ENCODE assay signal across 27 mouse cellular contexts in the genomic region with DNA sequence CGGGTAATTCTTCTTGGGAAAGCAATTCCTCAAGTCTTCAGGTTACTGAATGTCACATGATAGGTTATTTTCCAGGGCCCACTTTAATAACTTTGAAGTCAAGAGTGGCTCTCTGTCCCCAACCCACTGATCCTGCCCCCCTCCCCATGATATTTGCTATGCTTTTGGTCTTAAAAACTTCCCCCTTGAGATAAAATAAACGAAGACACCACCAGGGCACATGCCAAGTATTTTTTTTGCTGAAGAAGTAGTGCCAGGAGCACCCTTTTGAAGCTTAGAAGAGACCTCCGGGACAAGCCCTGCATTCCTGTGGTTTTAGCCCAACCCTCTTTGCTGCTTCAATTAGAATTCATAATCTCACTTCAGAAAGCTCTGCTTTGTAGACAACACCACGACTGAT.
DNase-seq lines count a peak whose midpoint lies in the region; ATAC-seq lines count a peak whose summit lies in the region.
"Had no signal": no experiment of that assay in that cellular context is flagged by ENCODE, and none has a peak within 500 bp of the region (broad histone marks: within the 10 kb centered on the region; RNA-seq: fewer than 3 reads in every experiment).

No protein-coding gene starts in this region.

- no peak overlapping the region for H3K4me3 ChIP-seq in kidney, embryonic 15.5 days (replicated peaks)
- no peak overlapping the region for H3K4me3 ChIP-seq in lung, embryonic 15.5 days
- H3K4me3 ChIP-seq: embryonic facial prominence, embryonic 13.5 days; forebrain, embryonic 13.5 days; heart, embryonic 10.5 days; heart, embryonic 15.5 days; intestine, embryonic 15.5 days; limb, embryonic 12.5 days; liver, embryonic 15.5 days; midbrain, embryonic 15.5 days had no signal

- WGBS in kidney, embryonic 15.5 days: 58% methylated on average over 4 of the region's 4 CpGs
- WGBS in lung, embryonic 15.5 days: 26% methylated on average over 4 of the region's 4 CpGs

- no peaks in the 10 kb centered on the region for H3K4me1 ChIP-seq in kidney, embryonic 15.5 days
- H3K4me1 ChIP-seq in lung, embryonic 15.5 days: peaks cover 8% of the 10 kb centered on the region; the same call in 1 of the 2 replicates
- H3K4me1 ChIP-seq: forebrain, embryonic 13.5 days; heart, embryonic 10.5 days; heart, embryonic 15.5 days; intestine, embryonic 15.5 days; limb, embryonic 12.5 days; liver, embryonic 15.5 days; midbrain, embryonic 15.5 days had no signal

- no peaks in the 10 kb centered on the region for H3K36me3 ChIP-seq in kidney, embryonic 15.5 days
- H3K36me3 ChIP-seq in lung, embryonic 15.5 days: no peaks in the 10 kb centered on the region
- H3K36me3 ChIP-seq: embryonic facial prominence, embryonic 13.5 days; heart, embryonic 10.5 days; heart, embryonic 15.5 days; intestine, embryonic 15.5 days; limb, embryonic 12.5 days; liver, embryonic 15.5 days; midbrain, embryonic 15.5 days had no signal

- no peak for ATAC-seq in kidney, embryonic 15.5 days (replicated peaks; ENCODE audit: low FRiP score)
- peak; percentile 73 for ATAC-seq in lung, embryonic 15.5 days (ENCODE audit: borderline replicate concordance, extremely low read depth, low FRiP score, low TSS enrichment)
- ATAC-seq: forebrain, embryonic 13.5 days; hindbrain, postnatal 0 days; intestine, embryonic 15.5 days; midbrain, embryonic 15.5 days had no signal

- H3K27ac ChIP-seq in kidney, embryonic 15.5 days: no peak overlapping the region
- H3K27ac ChIP-seq in lung, embryonic 15.5 days: peak overlapping the region; percentile 56
- H3K27ac ChIP-seq: forebrain, embryonic 13.5 days; heart, embryonic 10.5 days; heart, embryonic 15.5 days; hindbrain, postnatal 0 days; intestine, embryonic 15.5 days; kidney, postnatal 0 days; limb, embryonic 12.5 days; liver, embryonic 15.5 days; midbrain, embryonic 15.5 days had no signal

- H3K4me2 ChIP-seq in kidney, embryonic 15.5 days: no peak overlapping the region
- H3K4me2 ChIP-seq in lung, embryonic 15.5 days: no peak overlapping the region
- H3K4me2 ChIP-seq: embryonic facial prominence, embryonic 13.5 days; forebrain, embryonic 13.5 days; heart, embryonic 15.5 days; intestine, embryonic 15.5 days; limb, embryonic 12.5 days; liver, embryonic 15.5 days; midbrain, embryonic 15.5 days had no signal

- H3K9me3 ChIP-seq in kidney, embryonic 15.5 days (replicated peaks): no peaks in the 10 kb centered on the region
- H3K9me3 ChIP-seq in lung, embryonic 15.5 days: no peaks in the 10 kb centered on the region
- H3K9me3 ChIP-seq: embryonic facial prominence, embryonic 13.5 days; forebrain, embryonic 13.5 days; heart, embryonic 10.5 days; heart, embryonic 15.5 days; intestine, embryonic 15.5 days; limb, embryonic 12.5 days; liver, embryonic 15.5 days; midbrain, embryonic 15.5 days had no signal

- no peak overlapping the region for H3K9ac ChIP-seq in kidney, embryonic 15.5 days
- no peak overlapping the region for H3K9ac ChIP-seq in lung, embryonic 15.5 days
- H3K9ac ChIP-seq: embryonic facial prominence, embryonic 13.5 days; forebrain, embryonic 13.5 days; heart, embryonic 15.5 days; intestine, embryonic 15.5 days; limb, embryonic 12.5 days; liver, embryonic 15.5 days; midbrain, embryonic 15.5 days had no signal

- H3K27me3 ChIP-seq in kidney, embryonic 15.5 days: no peaks in the 10 kb centered on the region
- no peaks in the 10 kb centered on the region for H3K27me3 ChIP-seq in lung, embryonic 15.5 days
- H3K27me3 ChIP-seq: embryonic facial prominence, embryonic 13.5 days; forebrain, embryonic 13.5 days; heart, embryonic 15.5 days; intestine, embryonic 15.5 days; limb, embryonic 12.5 days; liver, embryonic 15.5 days; midbrain, embryonic 15.5 days had no signal

- peak; percentile 6 for DNase-seq in kidney, postnatal 14 days
- peak; percentile 81 for DNase-seq in Muller cell, postnatal 12 days (ENCODE audit: inconsistent ontology term)
- DNase-seq in lung, postnatal 36 days: peak; percentile 51
- DNase-seq in spleen, postnatal 36 days (ENCODE audit: low spot score in 2 of 2): no peak
- no peak for DNase-seq in thymus, adult 18-20 months
- DNase-seq: adrenal gland, adult 2 months; adrenal gland, postnatal 36 days; cerebellum, adult 2 months; cerebellum, postnatal 25 days; gastrocnemius, postnatal 14 days; kidney, adult 2 months; layer of hippocampus, adult 9-11 months; right cerebral cortex, adult 18-20 months; spleen, adult 18-20 months; thymus, postnatal 4 days had no signal

Comparison
In these comparisons a context has a peak if more than half of its experiments do, and no peak if none do; other contexts are left out.
1. DNase-seq: peak in kidney, postnatal 14 days (single experiment), Muller cell, postnatal 12 days (single experiment) and lung, postnatal 36 days (single experiment); none in spleen, postnatal 36 days (0 of 2) and thymus, adult 18-20 months (0 of 2).